Mouse (Mus musculus) megakaryocyte-erythroid progenitor cell, adult 5-6 weeks (primary cell): Measurements from ENCODE around the gene Vapa. TPM values are rescaled to one million over a fixed set of nuclear protein-coding genes. Genes with fewer than 3 reads are reported as not detected.
A peak's percentile ranks its signal among the peaks of the same experiment; 100 is the strongest.
"Not testable (repeated sequence)": the region's sequence is repeated elsewhere in the genome, so short reads cannot be mapped to it uniquely, and the experiment has no call there.

ENCODE experiments used
- ATAC-seq: replicated peaks from 2 replicates; pipeline ENCODE4 v1.8.0; 2016; ENCODE audit warnings: mild to moderate bottlenecking, inconsistent platforms; ENCODE audit not compliant: severe bottlenecking, poor library complexity, low FRiP score, low TSS enrichment
- total RNA-seq, 2 experiments: library from RNA; stranded (forward) in 1 of 2; stranded (reverse) in 1 of 2; fragments of 200-1000, 215-1000 nt in 1 of 2; fragments of >200 nt in 1 of 2; fragmentation: Nextera tagmentation in 1 of 2; gene quantifications; 2 replicates each; pipeline ENCODE4 v1.2.3; 2014 to 2017

The Vapa gene
- total RNA-seq, 2 experiments from 2014 or later: 93.1 to 99.9 TPM

DNA sequence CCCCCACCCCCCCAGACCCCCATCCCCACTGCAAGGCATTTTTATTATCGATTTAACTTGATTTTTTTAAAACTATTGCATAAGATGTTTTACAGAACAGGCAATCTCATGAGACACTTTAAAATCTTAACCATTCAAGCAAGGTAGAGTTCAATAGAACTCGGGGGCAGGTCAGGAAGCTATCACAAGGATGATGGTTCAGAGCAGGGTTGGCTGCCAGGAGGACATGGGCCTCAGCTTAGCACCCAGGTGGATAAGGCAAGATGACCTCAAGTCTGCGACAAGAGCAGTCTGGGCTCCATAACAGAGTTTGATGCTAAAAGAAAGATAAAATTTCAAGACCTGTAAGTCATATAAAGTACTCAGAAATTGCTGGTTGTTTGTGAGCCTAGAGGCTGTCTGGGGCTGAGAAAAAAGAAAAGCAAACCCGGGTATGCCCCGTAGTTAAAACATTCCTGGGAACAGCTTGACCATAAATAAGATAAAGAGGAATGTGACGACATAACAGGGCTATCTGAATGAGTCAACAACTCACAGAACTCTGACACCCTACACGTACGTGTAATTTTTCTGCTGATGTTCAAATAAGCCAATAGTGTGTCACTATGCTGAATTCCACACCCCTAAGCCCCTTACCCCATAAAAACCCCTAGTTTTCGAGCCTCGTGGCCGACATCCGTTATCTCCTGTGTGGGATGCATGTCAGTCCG lies 15.6 kb upstream of the Vapa start:
- ATAC-seq: not testable (repeated sequence)

DNA sequence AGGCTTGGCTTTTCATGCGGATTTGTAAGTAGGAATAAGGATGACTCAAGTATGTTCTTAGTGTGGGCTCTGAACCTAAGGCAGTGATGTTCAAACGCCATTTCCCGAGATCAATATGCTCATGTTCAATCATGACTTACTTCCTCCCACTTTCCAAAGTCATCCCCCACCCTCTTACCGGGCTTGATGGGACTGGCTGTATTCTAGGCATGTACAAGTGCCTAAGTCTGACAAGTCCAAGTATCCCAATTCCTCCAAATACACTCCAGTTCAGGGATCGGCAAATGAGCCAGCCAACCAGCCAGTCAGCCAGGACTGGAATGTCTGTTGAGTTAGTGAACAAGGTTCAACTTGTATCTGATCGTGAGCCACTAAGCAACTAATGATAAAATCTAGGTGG lies 12.9 kb upstream of the Vapa start:
- ATAC-seq: no peak

DNA sequence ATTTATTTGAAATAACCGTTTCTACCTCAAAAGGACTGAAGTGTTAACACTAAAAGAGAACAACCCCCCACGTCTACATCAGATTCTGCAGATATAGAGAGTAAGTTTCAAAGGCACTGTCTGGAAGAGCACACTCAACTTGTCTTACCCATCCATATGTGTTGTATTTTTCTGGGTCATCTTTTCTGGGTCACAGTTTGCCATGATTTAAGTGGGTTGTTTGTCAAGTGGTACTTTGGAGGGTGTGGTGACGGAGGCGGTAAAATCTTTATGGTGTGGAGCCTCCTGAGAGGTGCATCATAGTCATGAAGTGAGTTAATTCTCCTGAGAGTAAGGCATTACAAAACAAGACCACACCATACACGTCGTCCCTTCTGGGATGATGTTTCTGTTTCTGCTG lies 12.2 kb upstream of the Vapa start:
- no peak for ATAC-seq

DNA sequence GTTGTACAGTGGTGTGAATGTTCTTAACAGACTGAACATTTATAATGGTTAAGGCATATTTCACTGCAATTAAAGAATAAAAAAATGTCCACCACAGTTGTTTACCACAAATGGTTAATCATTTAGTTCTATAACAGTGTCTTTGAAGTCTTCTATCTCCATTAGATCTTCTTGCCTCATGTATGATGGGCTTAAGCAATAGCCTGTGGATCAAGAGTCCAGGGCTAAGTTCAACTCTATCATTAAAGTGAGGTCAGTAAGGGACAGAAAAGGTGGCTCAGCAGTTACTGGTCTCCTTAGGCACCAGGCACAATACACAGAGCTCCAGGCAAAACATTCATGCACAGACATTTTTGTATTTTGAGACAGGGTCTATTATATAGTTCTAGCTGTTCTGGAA lies 9.8 kb upstream of the Vapa start:
- no peak for ATAC-seq

DNA sequence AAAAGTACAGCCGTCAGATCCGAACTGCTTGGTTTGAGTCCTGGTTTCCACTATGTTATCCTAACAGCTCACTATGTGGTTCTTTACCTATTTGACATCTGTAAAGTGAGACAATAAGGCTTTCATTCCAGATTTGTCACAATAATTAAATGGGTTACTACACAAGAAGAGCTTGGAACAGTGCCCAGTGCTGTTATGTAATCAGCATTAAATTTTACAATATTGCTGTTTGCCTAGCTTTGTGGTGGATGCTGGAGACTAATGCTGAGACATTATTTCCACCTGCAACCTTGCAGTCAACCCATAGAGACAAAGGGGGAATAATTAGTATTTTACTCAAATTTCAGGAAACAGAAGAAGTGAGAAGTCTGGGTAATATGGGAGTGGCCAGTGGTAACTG lies 5.1 kb upstream of the Vapa start:
- ATAC-seq: no peak

DNA sequence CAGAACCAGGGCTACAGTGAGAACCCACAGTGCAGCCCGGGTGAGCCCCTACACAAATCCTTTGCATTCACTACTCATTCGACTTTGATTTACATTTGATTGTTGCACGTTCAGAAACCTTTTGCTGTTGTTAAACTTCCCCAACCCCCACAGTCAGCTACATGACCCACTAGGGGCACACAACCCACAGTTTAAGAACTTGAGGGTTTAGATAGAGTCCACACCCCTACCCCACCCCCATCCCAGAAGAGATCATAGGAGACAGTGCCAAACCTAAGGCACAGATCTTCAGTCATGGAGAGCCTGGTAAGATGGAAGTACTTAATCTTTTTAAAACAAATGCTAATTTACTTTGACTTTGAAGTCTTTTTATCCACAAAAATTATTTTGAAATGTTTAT lies 2.3 kb upstream of the Vapa start:
- ATAC-seq: no peak

DNA sequence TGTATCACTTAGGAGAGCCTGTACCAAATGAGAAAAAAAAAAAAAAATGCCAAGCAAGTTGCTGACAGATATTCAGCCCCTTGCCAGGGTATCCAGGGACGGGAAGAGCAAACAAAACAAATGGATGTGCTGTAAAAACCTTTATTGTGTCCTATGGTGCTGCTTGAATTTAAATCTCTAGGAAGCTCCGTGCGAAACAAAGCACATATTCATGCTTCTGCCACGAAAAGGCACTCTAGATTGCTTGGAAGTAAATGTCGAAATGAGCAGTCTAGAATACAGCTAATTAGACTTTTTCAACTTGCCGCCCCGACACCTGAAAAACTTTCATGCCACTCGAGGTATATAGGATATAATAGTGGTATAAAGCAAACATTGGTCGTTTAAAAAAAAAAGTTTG lies 1.1 kb upstream of the Vapa start:
- no peak for ATAC-seq

DNA sequence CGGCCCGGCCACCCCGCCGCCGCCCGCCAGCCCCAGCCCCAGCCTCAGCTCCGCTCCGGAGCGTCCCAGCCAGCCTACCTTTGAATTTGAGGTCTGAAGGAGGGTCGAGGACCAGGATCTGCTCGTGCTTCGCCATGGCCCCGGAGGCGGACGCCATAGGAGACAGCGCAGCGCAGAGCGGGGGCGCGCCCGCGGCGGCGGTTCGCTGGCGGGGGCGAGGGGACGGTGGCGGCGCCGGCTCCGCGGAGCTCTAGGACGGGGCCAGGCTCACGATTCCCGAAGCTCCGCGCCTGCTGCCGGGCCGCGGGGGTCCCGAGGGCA lies 253 bp downstream of the Vapa start:
- 0 out of 2 replicates have a peak, but pooled peaks have one; percentile 0 for ATAC-seq

DNA sequence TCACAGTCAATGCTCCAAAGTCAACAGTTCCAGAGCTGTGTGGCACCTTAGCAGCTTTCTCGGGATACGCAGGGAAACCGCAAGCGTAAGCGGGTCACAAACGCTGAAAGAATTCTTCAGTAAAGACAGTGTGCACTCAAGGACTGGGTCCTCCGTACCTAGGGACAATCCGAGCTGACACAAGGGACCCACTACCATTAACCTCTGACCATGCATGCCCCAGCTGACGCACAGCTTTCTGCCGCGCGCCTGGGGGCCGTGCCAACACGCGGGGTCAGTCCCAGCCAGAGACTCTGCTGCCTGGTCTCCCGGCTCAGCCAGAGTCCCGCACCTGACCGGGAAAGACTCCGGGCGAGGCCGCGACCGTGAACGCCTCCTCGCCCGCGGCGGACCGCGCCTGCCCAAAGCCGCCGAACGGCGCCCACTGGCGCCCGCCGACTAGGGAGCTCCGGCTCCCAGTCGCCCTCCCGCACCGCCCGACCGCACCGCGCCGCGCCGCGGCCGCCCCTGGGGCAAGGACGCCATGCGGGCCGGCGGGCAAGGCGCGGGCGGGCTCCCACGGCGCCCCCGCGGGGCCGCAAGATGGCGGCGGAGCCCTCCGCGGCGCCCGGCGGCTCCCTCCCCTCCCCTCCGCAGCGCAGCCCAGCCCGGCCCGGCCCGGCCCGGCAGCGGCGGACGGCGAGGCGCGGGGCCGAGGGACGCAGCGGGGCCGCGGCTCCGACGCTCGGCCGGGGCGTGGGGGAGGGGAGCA lies 789 bp downstream of the Vapa start:
- ATAC-seq: no peak

DNA sequence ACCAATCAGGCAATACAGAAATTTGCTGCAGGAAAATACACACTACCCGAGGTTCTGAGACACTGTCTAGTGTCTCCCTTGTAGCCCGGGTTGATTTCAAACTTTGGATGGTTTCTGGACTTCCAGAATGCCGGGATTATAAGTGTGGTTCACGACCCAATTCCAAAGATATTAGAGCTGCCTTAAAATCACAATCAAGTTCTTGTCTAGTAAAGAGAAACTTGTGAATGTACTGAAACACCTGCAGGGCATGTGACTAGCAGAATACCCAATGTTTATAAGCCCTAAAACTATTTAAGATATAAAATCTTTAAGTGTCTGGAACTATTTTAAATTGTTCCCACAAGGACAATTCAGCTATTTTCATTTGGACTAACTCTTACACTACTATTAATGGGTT lies 1.6 kb downstream of the Vapa start:
- ATAC-seq: no peak

DNA sequence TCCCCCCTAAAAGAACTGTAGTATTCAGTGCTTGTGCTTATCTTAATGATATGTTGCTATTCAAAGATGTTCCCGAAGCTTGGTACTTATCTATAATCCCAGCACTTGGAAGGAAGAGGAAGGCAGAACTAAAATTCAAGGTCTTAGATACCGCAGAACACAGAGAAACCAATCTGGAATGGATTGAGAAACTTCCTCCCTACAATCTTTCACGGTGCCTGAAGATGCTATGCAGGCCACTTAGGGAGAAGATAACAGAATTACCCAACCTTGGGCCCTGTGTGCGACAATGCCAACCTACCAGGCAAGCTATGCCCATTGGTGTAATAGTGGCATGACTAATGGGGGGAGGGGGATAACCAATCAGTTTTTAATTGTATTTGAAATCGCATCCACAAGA lies 4.6 kb downstream of the Vapa start:
- peak; percentile 11; the same call in 1 of the 2 replicates for ATAC-seq

DNA sequence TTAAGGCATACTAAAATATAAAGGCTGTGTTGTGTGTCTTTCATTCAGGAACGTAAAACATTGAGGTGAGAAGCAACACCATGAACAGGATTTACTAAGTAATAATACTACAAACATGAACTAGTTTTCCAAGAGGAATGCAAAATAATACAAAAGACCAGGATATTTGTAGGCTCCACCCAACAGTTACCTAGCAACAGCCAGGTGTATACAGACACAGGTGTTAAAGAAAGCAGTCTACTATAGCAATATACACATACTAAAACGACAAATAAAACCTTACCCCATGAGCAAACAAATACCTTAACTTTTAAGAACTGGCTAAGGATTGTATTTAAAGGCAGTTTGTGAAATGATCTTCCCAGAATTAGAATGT lies 5.1 kb downstream of the Vapa start:
- ATAC-seq: no peak

DNA sequence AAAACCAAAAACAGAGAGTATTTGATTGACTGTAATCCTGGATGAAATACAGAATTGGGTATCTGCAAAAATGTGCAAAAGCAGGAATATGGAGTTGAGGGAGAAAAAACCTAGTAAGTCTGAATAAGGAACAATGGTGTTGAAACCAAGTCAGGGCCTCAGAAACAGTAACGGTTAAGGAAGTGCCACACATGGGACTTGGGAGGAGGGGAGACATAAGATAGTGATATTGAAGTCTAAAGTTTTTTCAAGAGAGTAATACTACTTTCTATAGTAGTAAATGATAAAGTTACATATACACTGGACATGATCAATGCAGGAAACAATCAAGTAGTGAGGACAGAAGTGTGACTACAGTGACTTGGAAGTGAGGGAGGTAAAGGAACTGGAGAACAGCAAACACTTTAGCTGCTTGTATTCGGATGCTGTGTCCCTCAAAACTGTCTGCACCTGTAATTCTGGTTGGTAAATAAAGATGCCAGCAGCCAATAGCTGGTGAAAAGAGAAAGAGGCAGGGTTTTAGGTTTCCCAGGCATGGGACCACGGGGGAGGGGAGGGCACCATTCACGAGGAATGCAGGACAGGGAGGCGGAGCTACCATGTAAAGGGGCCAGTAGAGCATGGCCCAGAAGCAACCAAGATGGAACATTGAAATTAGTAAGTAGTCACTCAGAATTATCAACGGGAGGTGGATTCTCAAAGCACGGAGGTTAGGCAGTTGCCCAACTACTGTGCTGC lies 5.6 kb downstream of the Vapa start:
- no peak for ATAC-seq

DNA sequence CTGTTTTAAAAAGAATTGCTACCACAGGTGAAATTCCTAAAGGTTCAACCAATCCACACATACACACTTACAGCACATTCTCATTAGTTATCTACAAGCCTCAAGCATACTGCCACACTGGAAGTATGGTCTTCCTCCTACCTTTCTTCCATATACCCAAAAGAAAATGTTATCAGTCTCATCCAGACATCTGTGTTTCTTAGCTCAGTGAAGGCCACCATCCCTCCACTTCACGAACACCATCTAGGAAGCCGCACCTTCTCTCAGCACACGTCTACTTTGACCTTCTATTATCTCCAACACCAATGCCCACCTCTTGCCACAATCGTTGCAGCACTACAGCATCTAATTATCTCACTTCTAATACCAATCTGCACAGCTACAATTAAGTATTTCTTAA lies 7.3 kb downstream of the Vapa start:
- peak; percentile 90 for ATAC-seq

DNA sequence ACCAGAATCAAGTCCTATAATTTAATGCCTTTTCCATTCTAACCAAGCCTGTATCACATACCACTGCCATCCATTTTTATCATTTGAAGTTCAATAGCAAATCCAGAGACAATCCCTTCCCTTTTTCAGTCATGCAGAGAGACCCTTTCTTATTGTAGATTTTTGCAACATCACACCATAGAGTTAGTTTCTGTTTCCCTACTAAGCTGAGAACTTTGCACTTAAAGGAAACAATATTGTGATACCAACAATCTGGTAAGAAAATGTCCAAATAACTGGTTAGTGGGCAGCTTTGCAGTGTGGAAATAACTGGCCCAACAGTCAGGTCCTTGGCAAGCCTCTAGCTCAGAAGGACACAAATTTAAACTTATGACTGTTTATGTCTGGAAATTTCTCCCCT lies 8.5 kb downstream of the Vapa start:
- ATAC-seq: no peak

DNA sequence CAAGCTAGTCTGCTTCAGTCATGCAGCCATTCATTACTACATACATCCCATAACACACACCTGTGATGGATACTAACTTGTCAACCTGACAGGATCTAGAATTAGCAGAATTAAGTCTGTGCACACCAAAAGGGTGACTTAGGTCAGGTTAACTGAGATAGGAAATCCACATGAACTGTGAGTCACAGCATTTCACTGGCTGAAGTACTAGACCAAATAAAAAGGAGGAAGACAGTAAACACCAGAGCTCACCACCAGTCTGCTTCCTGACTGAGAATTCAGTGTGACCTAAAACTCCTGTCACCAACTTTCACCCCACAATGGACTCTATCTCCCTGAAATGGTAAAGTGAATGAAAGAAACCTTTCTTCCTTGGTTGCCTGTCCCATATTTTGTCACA lies 9.0 kb downstream of the Vapa start:
- ATAC-seq: no peak

DNA sequence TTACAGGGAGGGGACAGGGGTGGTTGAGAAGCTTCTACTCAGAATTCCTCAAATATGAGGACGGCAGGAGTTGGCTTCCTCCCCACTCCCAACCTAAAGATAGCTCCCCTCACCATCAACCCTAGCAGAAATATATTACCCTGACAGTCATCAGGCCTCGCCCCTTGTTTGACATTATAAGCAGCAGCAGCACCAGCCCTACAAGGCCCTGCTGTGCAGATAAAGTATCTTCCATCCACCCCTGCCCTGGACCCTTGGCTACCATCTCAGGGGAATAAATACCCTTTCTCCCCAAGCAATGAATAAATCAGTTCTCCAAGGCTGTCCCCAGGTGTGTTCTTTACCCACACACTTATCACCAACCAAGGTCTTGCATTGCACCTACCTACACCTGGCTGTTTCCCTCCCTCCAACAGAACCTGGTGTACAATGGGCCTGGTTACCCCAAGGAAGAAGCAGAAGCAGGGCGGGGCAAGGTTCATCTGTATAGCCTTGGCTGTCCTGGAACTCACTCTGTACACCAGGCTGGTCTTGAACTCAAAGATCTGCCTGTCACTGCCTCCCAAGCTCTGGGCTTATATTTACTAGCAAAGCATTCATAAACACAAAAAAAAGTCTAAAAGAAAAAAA lies 15.4 kb downstream of the Vapa start:
- ATAC-seq: no peak; the same call in 1 of the 2 replicates

DNA sequence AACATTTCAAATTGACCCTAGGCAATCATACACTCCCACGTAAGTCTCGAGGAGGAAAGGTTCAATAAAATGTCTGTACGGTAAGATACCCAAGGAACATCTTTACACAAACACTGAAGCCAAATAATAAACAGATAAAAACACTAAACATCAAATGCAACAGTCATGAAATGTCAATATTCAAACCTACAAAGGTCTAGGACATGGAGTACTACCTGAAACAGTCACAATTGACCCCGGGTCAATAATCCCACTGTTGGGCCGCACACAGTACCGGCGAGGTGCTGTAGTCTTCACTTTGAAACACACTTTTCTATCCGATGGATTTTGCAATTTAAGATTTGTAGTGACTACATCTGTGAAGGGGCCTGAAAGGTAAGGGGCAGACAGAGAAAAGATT lies 18.7 kb downstream of the Vapa start:
- ATAC-seq: no peak

DNA sequence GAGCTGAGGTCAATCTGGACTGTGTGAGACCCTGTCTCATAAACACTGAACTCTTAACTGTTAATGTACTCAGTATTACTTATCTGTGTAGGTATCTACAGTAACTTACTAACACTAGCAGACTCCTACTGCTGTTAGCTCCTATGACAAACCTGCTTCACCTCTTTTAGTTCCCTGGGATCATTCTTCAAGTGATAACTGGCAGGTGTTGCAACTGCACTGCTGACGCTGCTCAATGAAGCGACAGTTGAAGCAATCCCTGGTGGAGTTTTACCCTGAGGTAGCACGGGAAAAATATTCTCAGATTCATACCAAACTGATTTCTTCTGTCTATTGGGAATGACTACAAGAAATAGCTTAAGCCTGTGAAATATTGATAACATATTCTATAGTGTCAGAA lies 26.5 kb downstream of the Vapa start:
- 0 out of 2 replicates have a peak, but pooled peaks have one; percentile 4 for ATAC-seq

DNA sequence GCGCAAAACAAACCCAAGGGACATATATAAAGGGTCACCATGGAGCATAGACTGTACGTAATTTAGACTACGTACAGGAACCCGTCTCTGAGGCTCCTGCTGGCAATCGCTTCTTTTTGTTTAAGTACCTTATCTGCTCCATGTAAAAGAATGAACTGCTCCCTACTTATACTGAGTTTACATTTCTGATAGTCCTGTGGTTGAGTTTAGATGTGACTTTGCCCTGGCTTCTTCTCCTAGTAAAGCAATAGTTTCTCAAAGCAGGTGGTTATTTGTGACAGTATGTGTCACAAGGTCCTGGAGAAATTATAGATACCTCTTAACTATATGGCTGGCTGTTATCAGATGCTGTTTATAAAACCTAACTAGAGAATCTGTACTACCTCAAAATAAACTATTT lies 31.9 kb downstream of the Vapa start:
- no peak for ATAC-seq
